Mouse (Mus musculus): ENCODE measurements at regions not wholly inside any gene's neighbourhood (a gene's known extent, or its start where the extent isn't known, plus 50 kb on each side); places are given as distances from the start of the nearest gene placed in this dataset.

GRCm38 (mm10) chr8:87046590-87046989, 161.5 kb upstream of the N4bp1 start:
- H3K4me1 ChIP-seq (ENCODE audit: insufficient read depth, low read depth, low read length): no peaks in the 10 kb centered on the region
- no peaks in the 10 kb centered on the region for H3K36me3 ChIP-seq (ENCODE audit: insufficient read depth, low read length)
- H3K9me3 ChIP-seq (ENCODE audit: low read length): no peaks in the 10 kb centered on the region
- TF ChIP-seq EP300 (IDR thresholded peaks at IDR 0.05) (no peak), CTCF (IDR thresholded peaks at IDR 0.05) (no peak)
- H3K4me2 ChIP-seq (replicated peaks; ENCODE audit: low read depth, low read length): no peak overlapping the region
- no peak overlapping the region for H3K9ac ChIP-seq (replicated peaks; ENCODE audit: low read depth)
- H3K27me3 ChIP-seq (replicated peaks; ENCODE audit: insufficient read depth, low read length): no peaks in the 10 kb centered on the region
- WGBS: 69% methylated on average over 4 of the region's 4 CpGs
- ATAC-seq: no peak
- no peak overlapping the region for H3K4me3 ChIP-seq (ENCODE audit: low read depth, low read length)
- H3K27ac ChIP-seq (ENCODE audit: low read length): no peak overlapping the region
- no peak for DNase-seq (ENCODE audit: low spot score)

DNA sequence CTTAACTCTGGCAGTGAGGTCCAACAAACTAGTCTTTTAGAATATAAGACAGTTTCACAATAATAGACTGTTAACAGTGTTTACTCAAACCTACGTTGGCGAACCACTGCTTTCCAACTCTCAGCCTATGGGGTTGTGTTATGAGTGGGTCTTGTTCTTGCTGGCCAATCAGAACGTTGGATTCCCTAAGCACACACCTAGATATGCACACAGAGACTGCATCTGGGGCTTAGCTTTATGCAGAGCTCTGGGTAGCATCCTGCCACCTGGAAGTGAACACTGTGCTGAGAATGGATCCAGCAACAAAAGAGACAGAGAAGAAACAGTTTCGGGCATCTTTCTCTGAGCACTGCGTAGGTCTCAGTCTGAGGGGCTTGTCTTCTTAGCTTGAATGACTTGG, 158.0 kb upstream of the N4bp1 start:
- Histone ChIP-seq H3K27me3 (replicated peaks; ENCODE audit: insufficient read depth, low read length) (no peaks in the 10 kb centered on the region), H3K4me2 (replicated peaks; ENCODE audit: low read depth, low read length) (no peak overlapping the region), H3K36me3 (ENCODE audit: insufficient read depth, low read length) (no peaks in the 10 kb centered on the region), H3K4me3 (ENCODE audit: low read depth, low read length) (no peak overlapping the region), H3K4me1 (ENCODE audit: insufficient read depth, low read depth, low read length) (no peaks in the 10 kb centered on the region), H3K9me3 (ENCODE audit: low read length) (no peaks in the 10 kb centered on the region), H3K27ac (ENCODE audit: low read length) (no peak overlapping the region), H3K9ac (replicated peaks; ENCODE audit: low read depth) (no peak overlapping the region)
- no peak for DNase-seq (ENCODE audit: low spot score)
- WGBS: 66% methylated on average over 5 of the region's 5 CpGs
- ATAC-seq: no peak
- TF ChIP-seq EP300 (IDR thresholded peaks at IDR 0.05) (no peak), CTCF (IDR thresholded peaks at IDR 0.05) (no peak)

GRCm38 (mm10) chr8:87037620-87038380, 152.7 kb upstream of the N4bp1 start:
- H3K36me3 ChIP-seq (ENCODE audit: insufficient read depth, low read length): no peaks in the 10 kb centered on the region
- WGBS: 4% methylated on average over 37 of the region's 48 CpGs
- no peaks in the 10 kb centered on the region for H3K9me3 ChIP-seq (ENCODE audit: low read length)
- ATAC-seq (no peak), DNase-seq (ENCODE audit: low spot score) (no peak)
- no peak overlapping the region for H3K27ac ChIP-seq (ENCODE audit: low read length)
- peak overlapping the region; percentile 42 for H3K4me2 ChIP-seq (replicated peaks; ENCODE audit: low read depth, low read length)
- peak overlapping the region; percentile 2; the same call in 1 of the 2 replicates for H3K4me3 ChIP-seq (ENCODE audit: low read depth, low read length)
- no peak overlapping the region for H3K9ac ChIP-seq (replicated peaks; ENCODE audit: low read depth)
- H3K4me1 ChIP-seq (ENCODE audit: insufficient read depth, low read depth, low read length): no peaks in the 10 kb centered on the region
- H3K27me3 ChIP-seq (replicated peaks; ENCODE audit: insufficient read depth, low read length): no peaks in the 10 kb centered on the region
- TF ChIP-seq EP300 (IDR thresholded peaks at IDR 0.05): no peak
- no peak for TF ChIP-seq CTCF (IDR thresholded peaks at IDR 0.05)

DNA sequence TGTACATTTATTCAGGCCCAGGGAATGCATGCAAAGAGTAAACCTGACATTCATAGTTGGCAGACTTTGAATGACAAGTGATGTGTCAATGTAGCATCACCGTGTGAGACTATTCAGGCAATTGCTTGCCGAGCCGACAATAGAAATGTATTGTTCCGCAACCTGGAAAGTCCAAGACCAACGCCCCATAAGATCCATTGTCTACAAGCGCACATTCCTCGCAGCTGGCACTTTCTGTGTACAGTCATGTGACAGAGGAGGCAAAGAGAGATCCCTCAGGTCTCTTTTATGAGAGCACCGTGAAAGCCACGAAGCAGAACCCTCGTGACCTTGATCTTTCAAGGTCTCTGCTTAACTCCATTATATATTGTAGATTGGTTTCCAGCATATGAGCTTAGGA, 150.9 kb upstream of the N4bp1 start:
- 80% methylated on average over 10 of the region's 10 CpGs for WGBS
- H3K4me2 ChIP-seq (replicated peaks; ENCODE audit: low read depth, low read length): no peak overlapping the region
- no peak for DNase-seq (ENCODE audit: low spot score)
- no peak overlapping the region for H3K9ac ChIP-seq (replicated peaks; ENCODE audit: low read depth)
- H3K27ac ChIP-seq (ENCODE audit: low read length): no peak overlapping the region
- TF ChIP-seq CTCF (IDR thresholded peaks at IDR 0.05) (no peak), EP300 (IDR thresholded peaks at IDR 0.05) (no peak)
- no peak overlapping the region for H3K4me3 ChIP-seq (ENCODE audit: low read depth, low read length)
- H3K4me1 ChIP-seq (ENCODE audit: insufficient read depth, low read depth, low read length): no peaks in the 10 kb centered on the region
- H3K9me3 ChIP-seq (ENCODE audit: low read length): no peaks in the 10 kb centered on the region
- no peaks in the 10 kb centered on the region for H3K36me3 ChIP-seq (ENCODE audit: insufficient read depth, low read length)
- H3K27me3 ChIP-seq (replicated peaks; ENCODE audit: insufficient read depth, low read length): no peaks in the 10 kb centered on the region
- ATAC-seq: no peak

DNA sequence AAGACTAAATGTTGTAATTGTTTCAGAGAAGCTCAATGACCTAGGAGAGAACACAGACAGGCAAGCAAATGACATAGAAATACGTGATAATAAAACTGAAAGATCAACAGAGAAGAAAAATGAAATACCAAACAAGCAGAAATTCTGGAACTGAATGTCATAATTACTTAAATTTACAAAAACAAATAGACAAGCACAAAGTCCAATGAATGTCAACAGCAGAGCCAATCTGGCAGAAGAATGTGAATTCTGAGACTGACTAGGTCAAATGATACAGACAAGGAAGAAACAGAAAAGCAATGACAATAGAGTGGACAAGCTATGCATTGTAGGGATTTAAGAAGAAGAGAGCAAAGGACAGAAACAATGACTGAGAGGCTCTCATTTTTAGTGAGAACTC, 143.1 kb upstream of the N4bp1 start:
- 55% methylated on average over 1 of the region's 1 CpGs for WGBS
- ATAC-seq (no peak), DNase-seq (ENCODE audit: low spot score) (no peak)
- H3K36me3 ChIP-seq (ENCODE audit: insufficient read depth, low read length): no peaks in the 10 kb centered on the region
- H3K4me2 ChIP-seq (replicated peaks; ENCODE audit: low read depth, low read length): no peak overlapping the region
- TF ChIP-seq EP300 (IDR thresholded peaks at IDR 0.05): no peak
- TF ChIP-seq CTCF (IDR thresholded peaks at IDR 0.05): no peak
- no peaks in the 10 kb centered on the region for H3K27me3 ChIP-seq (replicated peaks; ENCODE audit: insufficient read depth, low read length)
- no peaks in the 10 kb centered on the region for H3K9me3 ChIP-seq (ENCODE audit: low read length)
- no peak overlapping the region for H3K4me3 ChIP-seq (ENCODE audit: low read depth, low read length)
- H3K9ac ChIP-seq (replicated peaks; ENCODE audit: low read depth): no peak overlapping the region
- H3K4me1 ChIP-seq (ENCODE audit: insufficient read depth, low read depth, low read length): no peaks in the 10 kb centered on the region
- no peak overlapping the region for H3K27ac ChIP-seq (ENCODE audit: low read length)

GRCm38 (mm10) chr8:87025946-87026345, 140.9 kb upstream of the N4bp1 start:
- no peak overlapping the region for H3K4me2 ChIP-seq (replicated peaks; ENCODE audit: low read depth, low read length)
- no peaks in the 10 kb centered on the region for H3K36me3 ChIP-seq (ENCODE audit: insufficient read depth, low read length)
- TF ChIP-seq EP300 (IDR thresholded peaks at IDR 0.05) (no peak), CTCF (IDR thresholded peaks at IDR 0.05) (no peak)
- H3K9ac ChIP-seq (replicated peaks; ENCODE audit: low read depth): no peak overlapping the region
- no peak for DNase-seq (ENCODE audit: low spot score)
- H3K9me3 ChIP-seq (ENCODE audit: low read length): no peaks in the 10 kb centered on the region
- no peak overlapping the region for H3K4me3 ChIP-seq (ENCODE audit: low read depth, low read length)
- no peaks in the 10 kb centered on the region for H3K4me1 ChIP-seq (ENCODE audit: insufficient read depth, low read depth, low read length)
- H3K27ac ChIP-seq (ENCODE audit: low read length): no peak overlapping the region
- ATAC-seq: no peak
- H3K27me3 ChIP-seq (replicated peaks; ENCODE audit: insufficient read depth, low read length): no peaks in the 10 kb centered on the region
- WGBS: 29% methylated on average over 1 of the region's 1 CpGs

All from lung, postnatal 0 days (tissue).